Mouse (Mus musculus) frontal cortex, adult (tissue): Measurements from ENCODE around the gene Hat1.
"Not testable (repeated sequence)": the region's sequence is repeated elsewhere in the genome, so short reads cannot be mapped to it uniquely, and the experiment has no call there.

ENCODE experiments used
- ATAC-seq: cut with Nextera tagmentation; 2 replicates; pipeline ENCODE4 v1.9.2; 2017; ENCODE audit warnings: mild to moderate bottlenecking, moderate library complexity, mixed read lengths; ENCODE audit not compliant: low TSS enrichment

Hat1 gene

DNA sequence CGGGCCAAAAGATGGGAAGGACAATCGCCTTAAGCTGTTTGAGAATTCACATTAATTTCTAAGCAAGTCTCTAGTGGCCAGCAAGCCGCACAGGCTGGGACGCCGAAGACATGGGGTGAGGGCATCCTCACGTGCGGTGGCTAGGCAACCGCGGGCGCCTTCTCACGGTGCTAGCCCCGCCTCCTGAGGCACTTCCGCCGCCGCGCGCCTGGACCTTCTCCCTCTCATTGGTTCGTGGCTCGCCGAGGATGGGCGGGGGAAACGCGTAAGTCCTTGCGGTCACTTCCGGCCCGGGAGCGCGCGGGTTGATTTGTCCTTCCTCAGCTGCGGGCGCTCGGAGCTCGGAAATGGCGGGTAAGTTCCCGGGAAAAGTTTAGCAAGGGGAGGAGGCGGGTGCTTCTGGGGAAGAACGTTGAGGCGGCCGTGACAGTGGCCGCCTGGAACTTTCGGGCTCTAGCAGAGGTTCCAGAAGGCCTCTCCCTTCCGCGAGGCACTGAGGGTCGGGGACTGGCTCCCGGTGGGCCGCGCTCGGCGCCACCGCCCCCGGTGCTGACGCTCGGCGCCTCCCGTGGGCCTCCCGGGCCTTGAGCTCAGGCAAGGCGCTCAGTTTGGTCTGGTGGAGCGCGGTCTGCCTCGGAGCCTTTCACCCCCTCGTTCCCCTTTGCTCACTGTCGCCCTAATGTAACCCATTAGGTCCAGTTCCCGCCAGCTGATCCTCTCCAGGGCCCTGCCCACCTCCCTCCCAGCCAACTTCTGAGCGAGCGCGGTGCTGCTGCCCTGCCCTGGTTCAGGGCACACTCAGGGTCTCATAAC, at the start of gene Hat1:
TSS of gene Hat1 (plus strand) at position 8 of the 813 bp plus-strand sequence.
- peak; percentile 100 for ATAC-seq

DNA sequence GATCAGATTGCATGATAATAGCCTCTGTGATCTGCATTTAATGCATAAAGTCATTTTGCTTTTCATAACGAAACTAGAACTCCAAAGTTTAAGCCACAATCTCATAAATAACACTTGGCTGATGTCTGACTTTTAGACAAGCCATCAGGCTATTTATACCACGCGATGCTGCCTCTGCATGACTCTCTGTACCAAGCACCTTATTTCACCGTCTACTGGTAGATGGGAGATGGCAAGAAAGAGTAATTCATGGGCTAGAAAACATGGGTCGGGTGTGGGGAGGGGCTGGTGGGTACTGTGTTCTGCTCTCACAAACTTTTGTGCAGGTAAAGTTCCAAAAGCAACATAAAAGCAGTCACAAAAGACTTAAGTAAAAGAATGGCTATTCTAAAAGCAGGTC, 48.6 kb upstream of the Hat1 start:
- no peak for ATAC-seq

- ATAC-seq, result peak; percentile 48; the same call in 1 of the 2 replicates
Observed at GRCm38 (mm10) chr2:71343884-71344640, 44.7 kb upstream of the Hat1 start.

- ATAC-seq, result no peak
Observed at GRCm38 (mm10) chr2:71347160-71347559, 41.6 kb upstream of the Hat1 start.

DNA sequence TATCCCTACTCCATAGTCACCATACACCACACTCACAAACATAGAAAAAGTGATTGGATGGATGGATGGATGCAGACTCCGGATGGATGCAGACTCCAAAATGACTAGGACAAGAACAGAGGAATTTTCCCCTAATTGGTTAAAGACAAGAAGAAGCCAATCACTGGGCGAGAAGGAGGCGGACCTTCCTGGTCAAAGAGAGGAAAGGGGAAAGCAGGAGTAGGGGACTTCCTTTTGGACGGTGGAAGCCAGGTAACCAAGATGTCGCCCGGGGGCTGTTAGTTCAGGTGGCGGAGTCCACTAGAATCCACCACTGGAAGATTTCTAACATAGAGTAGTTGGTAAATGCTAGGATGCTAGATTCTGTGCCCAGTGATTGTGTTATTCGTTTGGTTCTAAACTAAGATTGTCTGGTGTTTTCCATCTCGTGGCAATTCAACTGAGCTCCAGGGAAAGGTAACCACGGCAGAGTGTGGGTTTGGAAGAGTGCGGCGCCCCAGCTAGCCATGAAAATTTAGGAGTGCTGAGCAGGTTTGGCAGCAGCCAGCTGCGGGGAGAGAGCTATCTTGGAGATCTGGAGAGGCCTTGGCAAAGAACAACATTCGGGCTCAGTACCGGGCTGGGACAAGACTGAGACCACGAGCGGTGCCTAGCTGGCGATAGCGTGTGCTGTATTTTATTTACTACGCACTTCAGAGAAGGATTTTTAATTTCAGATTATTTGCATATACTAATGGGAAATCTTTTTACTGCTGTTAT, 40.8 kb upstream of the Hat1 start:
- ATAC-seq, result no peak

DNA sequence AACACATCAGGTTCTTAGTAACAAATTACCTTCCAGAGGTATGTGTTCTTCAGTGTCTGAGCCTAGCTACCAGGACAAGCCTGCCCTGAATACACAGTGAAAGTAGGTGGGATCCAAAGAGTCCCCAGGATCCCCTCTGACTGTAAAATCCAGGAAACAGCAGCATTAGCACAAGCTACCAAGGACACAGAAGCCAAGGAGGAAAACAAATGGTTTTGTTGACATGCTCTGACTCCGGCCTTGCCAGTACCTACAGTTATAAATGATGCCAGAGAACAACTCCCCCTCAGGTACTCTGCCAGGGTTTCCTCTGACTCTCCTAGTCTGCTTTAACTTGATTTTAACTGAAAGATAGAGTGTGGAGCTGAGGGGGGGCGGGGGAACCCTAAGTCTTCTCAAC, 39.2 kb upstream of the Hat1 start:
- ATAC-seq, result no peak

DNA sequence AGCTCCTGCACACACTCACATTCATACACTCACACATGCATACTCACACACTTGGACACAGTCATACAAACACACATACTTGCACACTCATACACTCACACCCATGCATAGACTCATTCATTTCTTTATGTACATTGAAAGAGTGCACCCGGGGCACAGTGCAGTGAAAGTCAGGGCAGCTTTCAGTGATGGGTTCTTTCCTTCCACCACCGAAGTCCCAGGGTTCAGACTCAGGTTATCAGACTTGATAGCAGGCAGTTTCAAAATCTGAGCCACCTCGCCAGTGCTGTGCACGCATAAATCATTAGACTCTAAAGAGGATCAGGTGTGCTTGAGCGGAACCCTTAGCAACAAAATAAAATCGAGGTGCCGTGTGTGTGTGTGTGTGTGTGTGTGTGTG, 38.6 kb upstream of the Hat1 start:
- ATAC-seq, result no peak

DNA sequence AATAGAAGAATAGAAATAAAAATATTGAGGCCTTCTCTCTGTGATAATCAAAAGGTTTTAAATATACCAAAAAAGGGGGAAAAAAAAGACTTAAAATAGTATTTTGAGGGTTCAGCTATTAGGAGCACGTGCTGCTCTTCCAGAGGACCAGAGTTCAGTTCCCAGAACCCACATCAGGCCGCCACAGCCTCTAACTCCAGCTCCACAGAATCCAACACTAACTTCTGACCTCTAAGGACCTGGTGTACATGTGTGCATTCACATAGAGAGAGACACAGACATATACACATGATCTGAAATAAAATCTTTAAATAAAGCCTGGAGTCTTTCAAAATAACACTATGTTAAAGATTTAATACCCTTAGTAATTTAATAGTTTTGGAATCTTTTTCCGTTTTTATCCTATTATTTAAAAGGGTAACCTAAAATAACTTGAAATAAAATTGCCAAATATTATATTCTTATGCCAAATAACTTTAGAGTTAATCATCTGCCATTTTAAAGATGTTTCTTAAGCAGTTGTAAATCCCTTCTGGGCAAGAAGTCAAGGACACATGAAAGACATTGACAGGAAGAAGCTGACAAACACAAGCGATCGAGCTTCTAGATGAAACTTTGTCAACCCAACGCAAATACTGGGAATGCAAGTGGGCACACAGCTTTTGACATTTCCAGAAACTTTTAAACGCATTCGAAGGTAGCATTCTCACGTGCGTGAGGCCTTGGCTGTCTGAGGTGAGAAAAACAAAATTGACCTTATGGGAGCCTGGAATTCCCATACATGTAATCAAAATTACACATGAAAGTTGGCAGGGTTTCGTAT, 37.6 kb upstream of the Hat1 start:
- ATAC-seq, result no peak

DNA sequence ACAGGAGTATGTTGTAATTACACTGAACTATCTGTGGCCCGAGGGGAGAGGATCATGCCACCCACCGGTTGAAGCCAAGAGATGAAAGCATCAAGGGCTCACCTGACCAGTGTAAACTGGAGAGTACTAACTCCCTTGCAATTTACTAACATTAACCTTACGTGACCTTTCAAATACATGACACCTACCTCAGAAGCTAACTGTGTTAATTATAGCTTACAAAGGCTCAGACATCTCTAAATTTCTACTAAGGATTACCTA, 37.1 kb upstream of the Hat1 start:
- no peak for ATAC-seq

DNA sequence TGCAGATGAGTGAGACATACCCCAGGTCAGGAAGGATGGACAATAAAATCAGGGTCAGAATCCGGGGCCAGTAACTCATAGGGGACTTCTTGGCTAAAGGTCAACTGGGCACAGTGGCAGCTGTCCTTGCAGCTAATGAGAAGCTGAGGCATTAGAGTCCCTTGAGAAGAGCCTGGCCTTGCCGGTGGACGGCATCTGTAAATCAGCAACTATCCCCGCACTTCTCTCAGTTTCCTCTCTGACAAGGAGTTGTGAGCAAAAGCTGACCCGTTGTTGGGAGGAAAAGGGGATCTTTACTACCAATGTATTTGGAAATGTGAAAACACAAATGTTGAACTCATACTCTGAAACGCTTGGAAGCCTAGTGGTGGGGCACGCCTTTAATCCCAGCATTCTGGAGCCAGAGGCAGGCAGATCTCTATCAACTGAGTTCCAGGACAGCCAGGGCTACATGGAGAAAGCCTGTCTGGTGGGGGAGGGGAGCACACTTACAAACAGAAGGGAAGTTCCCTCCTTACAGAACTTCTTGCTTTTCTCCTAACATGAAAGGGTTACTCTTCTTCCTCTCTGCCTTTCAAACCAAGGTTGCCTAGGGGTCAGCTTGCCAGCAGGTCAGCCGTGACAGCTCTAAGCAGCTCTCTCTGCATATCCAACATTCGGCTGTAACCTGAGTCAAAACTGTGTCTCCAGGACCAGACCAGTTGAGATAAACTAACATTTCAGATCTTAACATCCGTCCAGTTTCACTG, 35.3 kb upstream of the Hat1 start:
- no peak for ATAC-seq

DNA sequence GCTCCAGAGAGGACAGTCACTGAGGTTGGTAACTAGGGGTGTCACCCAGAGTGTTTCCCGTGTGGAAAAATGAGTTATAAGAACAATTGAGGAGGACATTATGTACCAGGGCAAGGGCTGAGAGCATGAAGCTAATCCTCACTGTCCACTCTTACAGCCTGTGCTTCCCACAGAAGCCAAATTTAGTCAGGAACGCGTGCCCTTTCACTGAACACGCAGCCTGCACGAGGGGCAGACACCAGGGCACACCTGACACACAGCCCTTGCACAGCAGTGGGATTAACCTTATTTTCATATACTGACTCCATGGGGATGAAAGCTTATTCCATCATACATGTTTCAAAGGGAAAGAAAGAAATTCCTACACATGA, 34.7 kb upstream of the Hat1 start:
- ATAC-seq, result no peak

DNA sequence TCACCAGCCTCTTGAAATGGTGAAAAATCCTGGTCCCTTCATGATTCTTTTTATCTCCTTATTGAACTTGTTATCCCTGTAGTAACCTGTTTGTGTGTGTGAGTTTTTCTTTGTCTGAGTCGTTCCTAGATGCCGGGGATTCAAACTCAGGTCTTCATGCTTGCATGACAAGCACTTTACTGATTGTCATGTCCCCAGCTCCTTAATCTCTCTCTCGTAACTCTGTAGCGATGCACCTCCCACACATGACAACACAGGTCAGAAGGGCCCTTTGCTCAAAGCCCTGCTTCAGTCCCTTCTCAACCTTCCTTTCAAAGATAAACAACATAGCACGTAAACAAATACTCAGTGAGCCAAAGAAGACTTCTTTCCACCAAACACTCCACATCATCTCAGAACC, 30.4 kb upstream of the Hat1 start:
- no peak for ATAC-seq

DNA sequence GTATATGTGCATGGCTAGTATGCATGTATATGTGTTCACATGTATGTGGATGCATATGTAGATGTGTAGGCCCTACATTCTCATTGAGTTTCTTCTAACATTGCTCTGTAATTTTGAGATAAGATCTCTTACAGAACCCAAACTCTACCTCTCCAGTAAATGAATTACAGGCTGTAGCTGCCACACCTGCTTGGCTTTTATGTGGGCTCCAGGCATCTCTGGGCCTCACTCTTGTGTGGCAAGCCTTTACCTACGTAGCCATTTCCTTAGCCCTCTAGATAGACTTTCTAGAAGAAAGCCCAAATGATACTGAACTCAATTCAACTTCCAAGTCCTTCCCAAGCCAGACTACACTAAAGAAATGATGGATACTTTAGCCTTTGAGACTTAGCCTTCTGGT, 28.6 kb upstream of the Hat1 start:
- ATAC-seq, result no peak

DNA sequence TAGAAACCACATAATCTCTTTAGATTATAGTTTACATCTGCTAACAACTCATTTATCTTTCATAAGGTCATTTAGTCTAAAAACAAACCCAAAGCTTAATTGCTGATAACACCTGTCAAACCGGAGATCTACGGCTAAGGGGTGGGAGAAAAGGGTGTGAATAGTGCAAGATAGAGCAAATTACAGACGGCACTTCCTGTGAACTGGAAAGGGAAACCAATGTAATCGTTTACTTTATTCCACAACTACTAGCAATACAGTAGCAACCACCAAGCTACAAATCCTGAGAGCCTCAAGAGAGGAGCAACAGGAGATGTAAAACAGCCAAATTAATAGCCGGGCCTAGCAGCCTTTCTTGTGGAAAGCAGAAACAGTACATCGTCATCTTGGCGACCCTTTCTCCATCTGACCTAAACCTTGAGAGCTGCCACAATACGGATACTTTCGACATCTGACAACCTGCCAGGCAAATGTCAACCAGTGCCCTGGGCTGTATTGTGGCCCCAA, 22.1 kb upstream of the Hat1 start:
- ATAC-seq, result no peak

DNA sequence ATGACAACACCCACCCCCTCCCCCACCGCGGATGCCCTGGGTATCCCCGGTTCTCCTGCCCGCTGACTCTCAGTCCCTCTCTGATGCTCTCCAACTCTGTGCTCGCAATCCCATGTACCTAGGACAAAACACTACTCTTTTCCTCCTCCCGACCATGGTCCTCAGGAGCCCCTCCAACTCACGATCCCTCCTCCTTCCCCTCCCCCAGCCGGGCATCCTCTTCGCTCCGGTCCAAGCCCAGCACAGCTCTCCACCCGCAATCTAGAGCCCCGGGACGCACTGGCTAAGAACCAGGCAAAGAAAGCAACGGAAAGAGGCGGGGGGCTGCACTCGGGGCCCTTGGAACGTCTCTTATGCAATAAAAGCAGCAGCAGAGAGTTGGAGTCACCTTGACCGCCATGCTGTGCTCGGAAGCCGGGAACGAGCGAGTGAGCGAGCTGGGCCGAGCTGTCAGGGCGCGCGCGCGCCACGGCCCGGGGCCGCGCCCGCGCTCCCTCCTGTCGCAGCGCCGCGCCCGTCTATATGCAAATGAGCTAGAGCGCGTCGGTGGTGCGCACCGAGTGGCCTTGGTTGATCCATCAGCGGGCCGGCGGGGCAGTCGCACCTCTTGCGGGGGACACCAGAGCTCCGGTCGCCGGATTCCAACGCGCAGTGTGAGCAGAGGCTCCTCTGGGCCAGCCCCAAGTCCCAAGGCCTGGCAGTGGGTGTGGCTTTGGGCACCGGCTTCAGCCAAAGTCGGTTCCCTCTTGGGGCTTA, 21.5 kb upstream of the Hat1 start, which contains the start of gene Slc25a12:
TSS of gene Slc25a12 (minus strand) at position 625 of the 756 bp plus-strand sequence.
- ATAC-seq, result peak; percentile 92

DNA sequence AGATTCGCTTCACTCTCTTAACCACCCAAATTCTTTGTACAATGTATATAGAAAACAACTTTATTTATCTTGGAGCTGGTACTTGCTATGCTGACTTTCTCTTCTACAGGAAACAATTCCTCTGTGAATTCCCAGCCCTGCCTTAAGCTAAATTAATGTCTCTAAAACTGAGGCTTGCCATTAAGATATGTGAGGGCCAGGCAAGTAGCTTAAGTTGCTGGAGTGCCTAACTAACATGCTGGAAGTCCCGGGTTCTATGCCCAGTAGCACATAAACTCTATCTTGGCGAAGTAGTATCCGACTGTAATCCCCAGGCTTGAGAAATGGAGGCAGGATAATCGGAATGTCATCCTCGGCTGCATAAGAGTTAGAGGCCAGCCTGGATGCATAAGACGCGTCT, 20.7 kb upstream of the Hat1 start:
- ATAC-seq, result no peak

- peak; percentile 80 for ATAC-seq
Observed at GRCm38 (mm10) chr2:71371790-71372189, 17.0 kb upstream of the Hat1 start.

GRCm38 (mm10) chr2:71372261-71372660, 16.5 kb upstream of the Hat1 start:
- ATAC-seq, result not testable (repeated sequence)

DNA sequence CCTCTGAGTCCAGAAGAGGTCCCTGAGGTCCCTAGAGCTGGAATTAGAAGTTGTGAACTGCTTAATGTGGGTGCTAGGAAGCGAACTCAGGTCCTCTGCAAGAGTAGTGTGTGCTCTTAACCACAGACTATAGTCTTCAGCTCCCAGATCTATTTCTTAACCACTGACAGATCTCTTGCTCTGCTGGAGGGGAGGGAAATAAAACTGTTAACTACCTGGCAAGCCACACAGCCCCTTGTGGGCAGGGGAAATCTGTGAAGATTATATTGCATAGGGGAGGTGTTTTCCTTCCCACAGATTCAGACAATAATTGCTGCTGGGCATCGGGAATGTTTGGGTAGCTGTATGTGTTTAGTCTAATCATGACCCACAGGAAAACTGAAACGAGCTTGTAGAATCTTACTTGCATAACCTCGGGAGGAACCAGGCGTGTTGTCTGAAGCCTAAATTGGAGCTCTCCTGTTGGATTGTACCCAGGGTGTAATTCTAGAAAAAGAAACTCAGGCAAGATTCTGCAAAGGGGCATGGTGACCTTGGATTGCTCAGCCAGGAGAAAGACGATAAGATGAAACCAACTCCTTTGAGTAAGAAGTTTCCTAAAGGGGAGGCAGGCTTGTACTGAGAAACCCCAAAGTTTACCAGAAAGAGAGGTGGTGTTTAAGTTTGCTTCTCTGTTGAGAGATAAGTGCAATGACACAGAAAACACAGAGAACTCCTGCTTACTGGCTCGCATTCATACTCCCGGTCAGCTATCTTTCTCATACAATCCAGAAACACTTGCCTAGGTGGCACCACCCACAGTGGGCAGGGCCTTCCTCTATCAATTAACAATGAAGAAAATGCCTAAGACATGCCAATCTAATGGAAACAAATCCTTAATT, 14.2 kb upstream of the Hat1 start:
- ATAC-seq, result no peak
